Mouse (Mus musculus) neural tube, embryonic 15.5 days (tissue): ENCODE data around the gene Pgpep1. TPM values are rescaled to one million over a fixed set of nuclear protein-coding genes. Genes with fewer than 3 reads are reported as not detected.

Experiments used
- ATAC-seq: fragments of 200-750 bp; cut with Nextera tagmentation; 2 replicates; pipeline ENCODE4 v1.8.0; 2017; ENCODE audit warnings: mild to moderate bottlenecking, moderate TSS enrichment, moderate library complexity; ENCODE audit not compliant: low FRiP score
- H3K27ac ChIP-seq: fragments of 300-500 bp; sonication (generic); replicated peaks from 2 replicates; pipeline ENCODE4 v1.5.1; 2015; ENCODE audit warnings: mild to moderate bottlenecking, inconsistent platforms
- H3K27me3 ChIP-seq: fragments of 300-500 bp; sonication (generic); replicated peaks from 2 replicates; pipeline ENCODE4 v1.6.1; 2015; ENCODE audit warnings: inconsistent platforms
- H3K36me3 ChIP-seq: fragments of 300-500 bp; sonication (generic); 2 replicates; pipeline ENCODE4 v1.6.1; 2015; ENCODE audit warnings: inconsistent platforms
- H3K4me1 ChIP-seq: fragments of 300-500 bp; sonication (generic); 2 replicates; pipeline ENCODE4 v1.6.1; 2015; ENCODE audit warnings: inconsistent platforms
- H3K4me2 ChIP-seq: fragments of 300-500 bp; sonication (generic); 2 replicates; pipeline ENCODE4 v1.6.1; 2015; ENCODE audit warnings: inconsistent platforms, mild to moderate bottlenecking, moderate library complexity
- H3K4me3 ChIP-seq: fragments of 300-500 bp; sonication (generic); replicated peaks from 2 replicates; pipeline ENCODE4 v1.5.1; 2015; ENCODE audit warnings: mild to moderate bottlenecking, inconsistent platforms
- H3K9ac ChIP-seq: fragments of 300-500 bp; sonication (generic); replicated peaks from 2 replicates; pipeline ENCODE4 v1.6.1; 2015; ENCODE audit warnings: mild to moderate bottlenecking, inconsistent platforms
- H3K9me3 ChIP-seq: fragments of 300-500 bp; sonication (generic); replicated peaks from 2 replicates; pipeline ENCODE4 v1.6.1; 2016; ENCODE audit warnings: inconsistent platforms
- WGBS: fragments of 180-500 bp; shearing (Covaris S2); methylation state at CpG from one replicate; pipeline ENCODE4 v1.1.7; 2015; ENCODE audit warnings: mixed read lengths; 5-methylcytosine and 5-hydroxymethylcytosine counted together
- polyA plus RNA-seq: library from polyadenylated mRNA; unstranded; fragments of >200 nt; fragmentation: Nextera tagmentation; extraction: Ambion mirVana; gene quantifications from 2 replicates; pipeline ENCODE4 v1.2.1, GENCODE M21; 2015

Pgpep1 gene
- polyA plus RNA-seq, 1 experiment from 2014 or later: 78.6 TPM

GRCm38 (mm10) chr8:70698310-70699109, 38.3 kb upstream of the Pgpep1 start, which contains the start of gene Jund:
Gene Jund, plus strand, starts transcription at chr8:70698949.
- no peaks in the 10 kb centered on the region for H3K27me3 ChIP-seq
- no peaks in the 10 kb centered on the region for H3K9me3 ChIP-seq
- peak within 1 kb of the TSS; percentile 68 for H3K4me3 ChIP-seq
- peak; percentile 89 for ATAC-seq
- H3K4me2 ChIP-seq: peak within 1 kb of the TSS; percentile 70
- peaks cover 62% of the 10 kb centered on the region for H3K4me1 ChIP-seq
- WGBS: under 1% methylated on average over 55 of the region's 69 CpGs
- no peaks in the 10 kb centered on the region; the same call in 1 of the 2 replicates for H3K36me3 ChIP-seq
- peak within 1 kb of the TSS; percentile 99 for H3K27ac ChIP-seq
- H3K9ac ChIP-seq: peak within 1 kb of the TSS; percentile 93

GRCm38 (mm10) chr8:70697366-70698250, 37.4 kb upstream of the Pgpep1 start:
- Histone ChIP-seq H3K9me3 (no peaks in the 10 kb centered on the region), H3K9ac (peak overlapping the region; percentile 43), H3K36me3 (no peaks in the 10 kb centered on the region), H3K4me1 (peaks cover 53% of the 10 kb centered on the region), H3K4me2 (peak overlapping the region; percentile 70), H3K27ac (peak overlapping the region; percentile 99), H3K27me3 (no peaks in the 10 kb centered on the region), H3K4me3 (peak overlapping the region; percentile 68)
- no peak for ATAC-seq
- 74% methylated on average over 12 of the region's 12 CpGs for WGBS

GRCm38 (mm10) chr8:70696946-70697345, 36.8 kb upstream of the Pgpep1 start:
- Histone ChIP-seq H3K9me3 (no peaks in the 10 kb centered on the region), H3K4me3 (peak overlapping the region; percentile 21; the same call in 1 of the 2 replicates), H3K9ac (peak overlapping the region; percentile 34), H3K4me2 (peak overlapping the region; percentile 60), H3K27me3 (no peaks in the 10 kb centered on the region), H3K36me3 (no peaks in the 10 kb centered on the region), H3K4me1 (peaks cover 50% of the 10 kb centered on the region), H3K27ac (peak overlapping the region; percentile 66)
- 30% methylated on average over 4 of the region's 4 CpGs for WGBS
- ATAC-seq: no peak

- H3K9me3 ChIP-seq: no peaks in the 10 kb centered on the region
- peak overlapping the region; percentile 34 for H3K9ac ChIP-seq
- no peaks in the 10 kb centered on the region for H3K27me3 ChIP-seq
- peaks cover 50% of the 10 kb centered on the region for H3K4me1 ChIP-seq
- H3K4me2 ChIP-seq: peak overlapping the region; percentile 60
- peak overlapping the region; percentile 21 for H3K4me3 ChIP-seq
- 5% methylated on average over 31 of the region's 31 CpGs for WGBS
- H3K27ac ChIP-seq: peak overlapping the region; percentile 66
- no peaks in the 10 kb centered on the region for H3K36me3 ChIP-seq
- ATAC-seq: no peak
These were observed 36.1 kb upstream of the Pgpep1 start for GRCm38 (mm10) chr8:70696019-70696885.

GRCm38 (mm10) chr8:70695318-70696018, 35.3 kb upstream of the Pgpep1 start:
- Histone ChIP-seq H3K4me1 (peaks cover 46% of the 10 kb centered on the region), H3K4me2 (peak overlapping the region; percentile 60; the same call in 1 of the 2 replicates), H3K27me3 (no peaks in the 10 kb centered on the region), H3K36me3 (no peaks in the 10 kb centered on the region), H3K4me3 (no peak overlapping the region), H3K9me3 (no peaks in the 10 kb centered on the region), H3K9ac (no peak overlapping the region), H3K27ac (peak overlapping the region; percentile 66; the same call in 1 of the 2 replicates)
- WGBS: 30% methylated on average over 32 of the region's 32 CpGs
- no peak for ATAC-seq

GRCm38 (mm10) chr8:70693636-70694035, 33.4 kb upstream of the Pgpep1 start:
- Histone ChIP-seq H3K9ac (no peak overlapping the region), H3K4me2 (no peak overlapping the region), H3K27ac (no peak overlapping the region), H3K4me3 (no peak overlapping the region), H3K36me3 (no peaks in the 10 kb centered on the region), H3K27me3 (no peaks in the 10 kb centered on the region), H3K4me1 (peaks cover 51% of the 10 kb centered on the region), H3K9me3 (no peaks in the 10 kb centered on the region)
- ATAC-seq: no peak
- WGBS: 76% methylated on average over 5 of the region's 5 CpGs

GRCm38 (mm10) chr8:70691727-70692231, 31.6 kb upstream of the Pgpep1 start:
- Histone ChIP-seq H3K4me2 (peak overlapping the region; percentile 72), H3K27me3 (no peaks in the 10 kb centered on the region), H3K9me3 (no peaks in the 10 kb centered on the region), H3K4me1 (peaks cover 36% of the 10 kb centered on the region), H3K4me3 (peak overlapping the region; percentile 34), H3K9ac (peak overlapping the region; percentile 49; the same call in 1 of the 2 replicates), H3K36me3 (no peaks in the 10 kb centered on the region), H3K27ac (peak overlapping the region; percentile 41; the same call in 1 of the 2 replicates)
- under 1% methylated on average over 18 of the region's 20 CpGs for WGBS
- ATAC-seq: peak; percentile 20

- H3K4me1 ChIP-seq: peaks cover 31% of the 10 kb centered on the region
- WGBS: 55% methylated on average over 4 of the region's 4 CpGs
- H3K9me3 ChIP-seq: no peaks in the 10 kb centered on the region
- peak overlapping the region; percentile 34 for H3K4me3 ChIP-seq
- no peak for ATAC-seq
- H3K36me3 ChIP-seq: no peaks in the 10 kb centered on the region
- H3K4me2 ChIP-seq: peak overlapping the region; percentile 72
- peak overlapping the region; percentile 49; the same call in 1 of the 2 replicates for H3K9ac ChIP-seq
- no peaks in the 10 kb centered on the region for H3K27me3 ChIP-seq
- H3K27ac ChIP-seq: peak overlapping the region; percentile 41; the same call in 1 of the 2 replicates
These were observed 31.0 kb upstream of the Pgpep1 start for GRCm38 (mm10) chr8:70691230-70691629.

GRCm38 (mm10) chr8:70689892-70690390, 29.8 kb upstream of the Pgpep1 start:
- no peaks in the 10 kb centered on the region for H3K36me3 ChIP-seq
- ATAC-seq: no peak
- 0 out of 2 replicates have a peak overlapping the region, but pooled peaks have one; percentile 28 for H3K27ac ChIP-seq
- no peaks in the 10 kb centered on the region for H3K27me3 ChIP-seq
- no peak overlapping the region for H3K9ac ChIP-seq
- H3K4me3 ChIP-seq: no peak overlapping the region
- WGBS: 69% methylated on average over 5 of the region's 5 CpGs
- H3K4me2 ChIP-seq: no peak overlapping the region
- peaks cover 18% of the 10 kb centered on the region for H3K4me1 ChIP-seq
- no peaks in the 10 kb centered on the region for H3K9me3 ChIP-seq

- Histone ChIP-seq H3K4me1 (peaks cover 26% of the 10 kb centered on the region), H3K9me3 (no peaks in the 10 kb centered on the region), H3K27ac (no peak overlapping the region), H3K27me3 (no peaks in the 10 kb centered on the region), H3K4me2 (no peak overlapping the region), H3K9ac (no peak overlapping the region), H3K36me3 (no peaks in the 10 kb centered on the region), H3K4me3 (no peak overlapping the region)
- no peak for ATAC-seq
- 97% methylated on average over 3 of the region's 3 CpGs for WGBS
These were observed 27.9 kb upstream of the Pgpep1 start for GRCm38 (mm10) chr8:70688136-70688535.
